Mouse (Mus musculus) splenic B cell, adult 2 months (primary cell): ENCODE data around the gene Fance.
"Not testable (repeated sequence)": the region's sequence is repeated elsewhere in the genome, so short reads cannot be mapped to it uniquely, and the experiment has no call there.

ENCODE experiments used
- DNase-seq: peaks from one replicate; pipeline ENCODE4 v3.0.0-alpha.2; 2011; ENCODE audit warnings: low read depth, low spot score
- H3K27me3 ChIP-seq: 2 replicates; pipeline ENCODE4 v1.6.1; 2012; ENCODE audit warnings: mild to moderate bottlenecking, low read length, moderate library complexity, mixed read lengths; ENCODE audit not compliant: control insufficient read depth, poor library complexity, insufficient read depth, severe bottlenecking
- H3K36me3 ChIP-seq: 2 replicates; pipeline ENCODE4 v1.6.1; 2012; ENCODE audit warnings: mild to moderate bottlenecking, low read length, moderate library complexity, mixed read lengths; ENCODE audit not compliant: control insufficient read depth, poor library complexity, insufficient read depth, severe bottlenecking

Gene Fance

GRCm38 (mm10) chr17:28308297-28309195 is 4.8 kb upstream of the Fance start:
- DNase-seq = peak; percentile 93
- Histone ChIP-seq H3K36me3 (no peaks in the 10 kb centered on the region; the same call in 1 of the 2 replicates), H3K27me3 (no peaks in the 10 kb centered on the region)

- peak; percentile 35 for DNase-seq
- Histone ChIP-seq H3K27me3 (no peaks in the 10 kb centered on the region), H3K36me3 (no peaks in the 10 kb centered on the region; the same call in 1 of the 2 replicates)
These were observed 2.5 kb upstream of the Fance start for GRCm38 (mm10) chr17:28310831-28311230.

DNA sequence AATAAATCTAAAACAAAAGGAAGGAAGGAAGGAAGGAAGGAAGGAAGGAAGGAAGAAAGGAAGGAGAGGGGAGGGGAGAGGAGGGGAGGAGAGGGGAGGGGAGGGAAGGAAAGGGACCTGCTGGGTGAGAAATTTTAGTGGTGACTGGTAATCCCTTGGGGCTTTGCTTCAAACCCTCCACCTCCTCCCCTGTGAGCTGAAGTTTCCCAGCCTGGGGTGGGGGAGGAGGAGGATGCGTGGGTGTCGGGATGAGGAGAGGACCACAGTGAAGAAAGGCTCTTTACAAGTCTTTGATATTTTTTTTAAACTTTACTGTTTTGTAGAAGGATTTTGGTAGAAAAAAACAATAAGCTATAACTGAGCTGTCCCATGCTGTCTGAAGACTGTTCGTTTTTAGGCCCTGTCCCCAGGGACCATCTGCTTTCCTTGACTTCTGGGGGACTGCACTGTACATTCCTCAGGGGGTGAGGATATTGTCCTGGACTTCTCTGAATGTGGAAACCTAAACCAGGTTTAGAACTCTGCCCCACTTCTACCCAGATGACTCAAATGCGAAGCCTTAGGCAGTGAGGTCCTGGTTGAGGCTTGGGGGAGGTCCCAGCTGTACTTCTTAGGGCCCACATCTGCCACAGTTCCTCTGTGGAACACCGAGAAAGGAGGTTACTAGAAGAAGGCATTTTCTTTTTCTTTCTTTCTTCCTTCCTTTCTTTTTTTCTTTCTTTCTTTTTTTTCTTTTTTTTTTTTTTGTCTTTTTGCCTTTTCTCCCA is 1.8 kb upstream of the Fance start:
- no peaks in the 10 kb centered on the region for H3K27me3 ChIP-seq
- no peaks in the 10 kb centered on the region; the same call in none of the 2 replicates for H3K36me3 ChIP-seq
- no peak for DNase-seq

DNA sequence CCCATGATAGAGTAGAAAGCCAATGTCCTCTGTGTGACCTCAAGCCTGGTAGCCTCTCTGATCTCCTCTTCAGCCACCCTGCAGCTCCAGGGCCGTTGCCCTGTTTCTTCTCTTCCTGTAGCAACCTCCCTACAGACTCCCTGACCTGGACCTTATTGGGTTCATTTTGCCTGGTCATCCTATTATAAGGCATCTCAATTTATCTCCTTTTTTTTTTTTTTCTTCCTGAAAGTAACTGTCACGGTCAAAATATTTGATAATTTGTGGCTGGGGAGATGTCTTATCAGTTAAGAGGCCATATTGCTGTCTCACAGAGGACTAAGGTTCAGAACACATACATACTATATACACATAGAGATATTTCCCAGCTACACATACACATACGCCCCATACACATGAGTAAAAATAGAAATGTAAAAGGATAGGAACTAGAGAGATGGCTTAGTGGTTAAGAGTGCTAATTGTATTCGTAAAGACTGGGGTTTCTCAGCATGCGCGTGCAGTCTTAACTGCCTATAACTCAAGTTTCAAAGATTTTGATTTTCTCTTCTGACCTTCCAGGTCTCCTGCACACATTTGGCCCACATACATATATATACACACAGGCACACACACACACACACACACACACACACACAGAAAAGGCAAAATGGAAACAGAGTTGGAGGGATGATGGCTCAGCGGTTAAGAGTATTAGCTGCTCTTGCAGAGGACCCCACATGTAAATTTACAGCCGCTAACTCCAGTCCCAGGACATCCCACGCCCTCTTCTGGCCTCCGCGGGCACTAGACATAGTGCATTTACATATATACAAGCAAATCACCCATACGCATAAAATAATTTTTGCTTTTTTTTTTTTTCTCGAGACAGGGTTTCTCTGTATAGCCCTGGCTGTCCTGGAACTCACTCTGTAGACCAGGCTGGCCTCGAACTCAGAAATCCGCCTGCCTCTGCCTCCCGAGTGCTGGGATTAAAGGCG is 797 bp upstream of the Fance start:
- DNase-seq = peak; percentile 77
- Histone ChIP-seq H3K27me3 (no peaks in the 10 kb centered on the region), H3K36me3 (peaks cover 2% of the 10 kb centered on the region)

DNA sequence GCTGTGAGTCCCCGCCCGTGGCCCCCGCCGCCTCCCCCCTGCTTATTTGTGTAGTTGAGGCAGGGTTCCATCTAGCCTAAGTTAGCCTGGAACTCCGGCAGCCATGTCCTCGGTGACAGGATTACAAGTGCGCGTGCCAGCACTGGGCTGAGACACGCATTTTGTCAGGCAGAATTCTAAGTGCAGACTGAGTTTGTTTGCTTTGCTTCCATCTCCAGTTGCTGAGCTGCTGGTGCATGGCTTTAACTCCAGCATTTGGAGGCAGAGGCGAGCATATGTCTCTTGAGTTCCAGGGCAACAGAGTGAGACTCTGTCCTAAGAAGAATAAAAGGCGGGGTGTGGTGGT is 534 bp downstream of the Fance start:
- Histone ChIP-seq H3K36me3 (peaks cover 5% of the 10 kb centered on the region), H3K27me3 (no peaks in the 10 kb centered on the region)
- no peak for DNase-seq

DNA sequence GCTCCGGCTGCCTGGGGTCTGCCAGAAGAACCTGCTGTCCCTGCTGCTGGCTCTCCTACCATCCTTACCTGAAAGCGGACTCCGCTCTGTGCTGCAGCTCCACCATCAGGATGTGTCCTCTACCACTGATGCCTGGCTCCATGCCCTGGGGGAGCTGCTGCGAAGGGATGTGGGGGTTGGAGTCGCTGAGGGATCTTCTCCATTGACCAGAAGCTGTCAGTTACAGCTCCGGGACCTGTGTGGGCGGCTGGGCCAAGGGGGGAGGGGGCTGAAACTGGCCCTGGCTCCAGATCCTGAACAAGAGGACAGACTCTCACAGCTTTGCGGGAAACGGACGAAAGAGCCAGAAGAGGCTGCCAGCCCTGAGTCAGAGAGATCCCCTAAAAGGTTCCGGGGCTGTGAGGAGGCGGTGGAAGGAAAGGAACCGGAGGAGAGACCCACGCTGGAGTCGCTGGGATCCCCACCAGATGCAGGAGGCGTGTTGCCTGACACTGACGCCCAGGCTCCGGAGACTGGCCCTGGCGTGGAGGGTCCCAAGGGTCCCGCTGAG is 2.4 kb downstream of the Fance start:
- no peak for DNase-seq
- peaks cover 5% of the 10 kb centered on the region for H3K36me3 ChIP-seq
- H3K27me3 ChIP-seq = no peaks in the 10 kb centered on the region

GRCm38 (mm10) chr17:28316476-28316875 is 3.2 kb downstream of the Fance start:
- H3K36me3 ChIP-seq = peaks cover 5% of the 10 kb centered on the region

GRCm38 (mm10) chr17:28317091-28317490 is 3.8 kb downstream of the Fance start:
- Histone ChIP-seq H3K36me3 (peaks cover 5% of the 10 kb centered on the region), H3K27me3 (no peaks in the 10 kb centered on the region)
- DNase-seq = no peak

More at GRCm38 (mm10) chr17:28316476-28316875, 3.2 kb downstream of the Fance start:
- no peak for DNase-seq
- no peaks in the 10 kb centered on the region for H3K27me3 ChIP-seq

DNA sequence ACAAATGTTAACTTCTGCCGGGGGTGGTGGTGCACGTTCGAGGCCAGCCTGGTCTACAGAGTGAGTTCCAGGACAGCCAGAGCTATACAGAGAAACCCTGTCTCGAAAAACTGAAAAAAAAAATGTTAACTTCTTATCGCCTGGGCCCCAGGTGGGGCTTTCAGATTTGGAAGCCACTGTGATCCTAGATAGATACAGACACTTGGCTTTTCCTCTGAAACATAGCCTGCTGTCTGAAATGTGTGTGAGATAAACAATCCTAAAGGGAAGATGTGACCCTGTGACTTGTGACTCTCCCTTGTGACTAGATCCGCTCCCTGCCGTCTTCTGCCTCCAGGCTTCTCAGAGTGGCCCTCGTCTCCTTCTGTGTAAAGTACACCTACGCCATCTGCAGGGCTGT is 4.4 kb downstream of the Fance start:
- peaks cover 5% of the 10 kb centered on the region for H3K36me3 ChIP-seq
- no peaks in the 10 kb centered on the region for H3K27me3 ChIP-seq
- no peak for DNase-seq

DNA sequence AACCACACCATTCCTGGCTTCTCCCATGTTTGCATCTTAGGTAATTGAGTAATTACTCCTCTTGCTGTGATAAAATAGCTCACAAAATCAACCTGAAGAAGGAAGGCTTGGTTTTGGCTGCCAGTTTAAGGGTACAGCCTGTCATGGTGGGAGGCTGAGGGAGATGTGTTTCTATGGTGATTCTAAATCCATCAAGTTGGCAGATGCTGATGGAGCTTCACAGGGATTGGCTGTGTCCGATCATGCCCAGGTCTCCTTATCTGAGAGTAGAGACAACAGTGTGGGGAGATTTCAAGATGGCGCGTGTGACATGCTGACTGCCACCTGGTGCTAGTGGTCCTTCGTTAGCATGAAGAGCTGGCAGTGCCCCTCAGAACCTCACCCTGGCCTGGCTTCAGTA is 8.4 kb downstream of the Fance start:
- no peak for DNase-seq
- H3K36me3 ChIP-seq = peaks cover 5% of the 10 kb centered on the region
- no peaks in the 10 kb centered on the region for H3K27me3 ChIP-seq

DNA sequence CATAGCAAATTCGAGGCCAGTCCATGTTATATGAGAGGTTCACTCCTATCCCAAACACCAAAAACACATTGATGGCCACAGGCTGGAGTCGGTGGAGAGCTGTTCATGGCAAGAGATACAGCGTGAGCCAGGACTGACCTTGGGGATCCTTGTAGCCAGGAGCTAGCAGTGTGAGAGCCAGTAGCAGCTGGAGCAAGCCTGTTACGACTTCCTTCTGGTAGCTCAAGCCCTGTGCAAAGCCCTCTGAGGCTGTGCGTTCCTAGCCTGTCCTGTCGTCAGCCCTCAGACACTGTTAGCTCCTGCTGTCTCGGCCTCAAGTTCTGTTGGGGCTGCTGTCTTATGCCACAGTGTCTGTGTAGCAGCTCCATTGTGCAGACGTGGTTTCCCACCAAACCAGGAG is 10.5 kb downstream of the Fance start:
- DNase-seq = no peak
- no peaks in the 10 kb centered on the region for H3K27me3 ChIP-seq
- H3K36me3 ChIP-seq = no peaks in the 10 kb centered on the region; the same call in none of the 2 replicates

GRCm38 (mm10) chr17:28324416-28324815 is 11.1 kb downstream of the Fance start:
- DNase-seq, H3K36me3 ChIP-seq, H3K27me3 ChIP-seq: not testable (repeated sequence)

GRCm38 (mm10) chr17:28325751-28326150 is 12.4 kb downstream of the Fance start:
- H3K27me3 ChIP-seq = no peaks in the 10 kb centered on the region
- DNase-seq = no peak
- H3K36me3 ChIP-seq = peaks cover 2% of the 10 kb centered on the region

- H3K27me3 ChIP-seq = no peaks in the 10 kb centered on the region
- DNase-seq = no peak
- peaks cover 2% of the 10 kb centered on the region for H3K36me3 ChIP-seq
These were observed 13.6 kb downstream of the Fance start for GRCm38 (mm10) chr17:28326951-28327350.
